Mouse (Mus musculus) right cerebral cortex, adult 18-20 months (tissue): Measurements from ENCODE around the gene Bnc2.

Experiments
- DNase-seq: peaks from one replicate; pipeline ENCODE4 v3.0.0; 2022; ENCODE audit warnings: mixed read lengths

Gene Bnc2

DNA sequence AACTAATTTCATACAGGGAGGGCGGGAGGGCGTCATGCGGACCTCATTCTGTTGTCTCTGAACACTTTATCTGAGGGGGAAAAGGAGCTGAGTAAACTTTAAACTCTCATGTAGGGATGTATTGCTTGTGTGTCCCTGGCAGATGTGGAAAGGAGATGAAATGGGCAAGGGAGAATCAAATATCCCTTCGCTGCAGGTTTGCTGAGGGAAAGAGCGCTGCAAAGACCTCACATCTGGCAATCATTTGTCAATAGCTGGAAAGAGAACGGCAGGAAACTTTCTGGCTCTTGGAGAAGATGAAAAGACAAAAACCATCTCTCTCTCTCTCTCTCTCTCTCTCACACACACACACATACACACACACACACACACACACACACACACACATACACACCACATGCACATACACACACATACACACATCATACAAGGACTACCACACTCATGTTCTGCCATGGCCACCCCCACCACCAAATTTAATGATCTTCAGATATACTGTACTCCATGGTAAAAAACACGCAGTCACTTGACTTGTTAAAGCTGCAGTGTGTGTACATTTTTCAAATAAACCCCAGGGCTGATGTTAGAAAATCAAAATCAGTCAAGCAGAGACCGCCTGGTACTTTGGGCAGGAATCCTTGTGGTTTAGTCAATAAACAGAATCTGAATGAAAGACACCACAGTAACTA is 172.3 kb downstream of the Bnc2 start:
- DNase-seq = no peak

DNA sequence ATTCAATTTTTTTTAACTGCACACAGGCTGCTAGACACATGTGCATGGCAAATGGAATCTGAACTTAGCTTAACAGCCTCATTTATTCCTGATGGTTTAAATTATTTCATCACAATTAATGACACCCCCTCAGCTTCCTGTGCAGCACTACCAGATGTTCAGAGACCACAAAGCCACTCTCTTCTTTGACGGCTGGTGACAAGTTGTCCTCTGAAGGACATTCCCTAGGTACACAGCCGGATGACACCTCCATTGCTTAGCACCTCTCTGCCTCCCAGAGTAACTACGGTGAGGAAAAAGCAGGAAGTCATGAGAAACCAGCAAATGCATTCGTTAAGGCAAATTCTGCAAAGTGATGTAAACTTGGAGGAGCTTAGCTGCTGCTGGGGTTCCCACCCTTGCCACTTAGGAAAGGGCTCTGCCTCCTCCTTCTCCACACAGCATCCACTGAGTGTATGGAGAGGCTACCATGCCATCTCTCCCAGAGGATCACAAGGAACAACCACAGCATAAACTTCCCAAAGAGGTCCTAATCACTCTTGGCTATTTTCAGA is 174.2 kb downstream of the Bnc2 start:
- no peak for DNase-seq

DNA sequence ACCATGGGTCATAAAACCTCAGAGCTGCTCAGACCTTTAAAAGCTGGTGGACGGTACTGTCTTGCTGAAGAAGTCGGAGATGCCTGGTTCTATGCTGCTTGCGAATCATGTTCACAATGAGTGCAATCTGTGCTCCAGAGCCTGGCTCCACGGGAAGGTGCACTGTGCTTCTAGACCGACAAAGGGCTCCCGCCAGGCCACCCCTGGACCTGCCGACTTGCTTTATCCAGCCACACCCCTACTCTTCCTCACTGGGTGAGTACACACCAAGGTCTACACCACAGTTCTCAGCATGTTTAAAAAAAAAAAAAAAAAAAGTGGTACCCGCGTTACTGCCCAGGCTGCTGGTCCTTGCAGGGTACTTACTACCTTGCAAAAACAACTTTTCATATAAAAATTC is 174.8 kb downstream of the Bnc2 start:
- no peak for DNase-seq

DNA sequence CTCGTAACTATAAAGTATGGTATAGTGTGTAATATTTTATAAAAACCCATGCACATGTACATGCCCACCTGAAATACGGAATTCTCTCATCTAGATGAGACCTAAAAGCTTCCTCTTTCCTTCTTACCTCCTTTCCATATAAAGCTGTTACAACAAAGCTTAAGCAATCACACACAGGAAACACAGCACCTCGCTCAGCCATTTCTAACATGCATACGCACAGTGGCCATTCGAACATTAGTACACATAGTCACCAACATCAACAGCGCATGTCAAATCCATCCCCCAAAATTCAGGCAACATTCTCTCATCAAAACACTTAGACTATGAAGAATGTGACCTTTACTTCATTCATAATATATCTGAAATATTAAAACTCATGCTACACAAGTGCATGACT is 176.6 kb downstream of the Bnc2 start:
- DNase-seq = no peak

DNA sequence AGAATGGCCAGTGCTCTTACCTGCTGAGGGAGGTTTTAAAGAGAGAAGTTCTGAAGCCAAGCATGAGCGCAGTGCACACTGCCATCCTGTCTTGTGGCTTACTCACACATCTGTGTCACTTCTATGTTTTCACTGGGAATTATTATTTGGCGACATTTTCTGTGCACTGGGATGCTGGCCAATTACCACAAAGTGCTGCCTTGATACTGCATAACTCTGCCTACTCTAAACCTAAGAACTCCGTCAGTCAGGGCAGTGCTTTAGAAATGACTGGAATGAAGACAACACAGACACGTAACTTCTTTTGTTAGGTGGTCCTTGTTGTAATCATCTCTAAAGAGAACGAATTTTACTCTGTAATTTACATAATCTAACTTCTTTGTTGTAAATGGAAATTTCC is 186.8 kb downstream of the Bnc2 start:
- DNase-seq = no peak

DNA sequence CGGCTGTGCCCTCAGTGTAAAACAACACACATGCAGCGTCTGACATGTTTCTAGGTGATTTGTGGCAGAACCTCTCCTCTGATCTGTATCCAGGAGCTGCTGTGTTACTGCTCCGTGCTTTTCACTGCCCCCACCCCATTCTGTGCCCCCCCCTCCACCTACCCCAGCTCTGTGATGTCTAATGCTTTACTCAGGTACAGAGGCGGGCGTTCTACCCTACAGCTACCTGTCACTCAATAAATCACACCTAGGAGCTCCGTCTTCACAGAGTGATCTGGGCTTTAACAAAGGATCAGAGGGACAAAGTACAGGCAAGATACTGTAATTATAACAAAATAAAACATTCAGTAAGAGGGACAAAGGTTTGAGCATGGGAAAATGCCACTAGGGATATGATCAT is 192.4 kb downstream of the Bnc2 start:
- no peak for DNase-seq

DNA sequence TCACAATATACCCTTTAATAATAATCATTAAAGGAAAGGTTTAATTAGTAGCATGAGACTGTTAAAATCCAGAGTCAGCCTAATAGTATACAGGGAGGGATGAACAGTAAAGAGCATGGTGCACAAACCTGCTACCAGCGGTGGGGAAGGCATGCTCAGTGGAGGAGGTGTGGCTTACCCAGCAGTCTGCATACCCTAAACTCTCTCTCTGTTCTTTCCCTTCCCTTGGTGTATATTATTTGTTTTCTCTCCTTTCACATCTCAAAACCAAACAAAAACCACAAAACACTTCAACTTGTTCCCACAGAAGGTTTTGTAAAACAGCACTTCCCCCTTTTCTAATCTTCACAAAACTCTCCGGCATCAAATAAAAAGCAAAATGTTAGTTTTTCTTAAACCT is 202.4 kb downstream of the Bnc2 start:
- no peak for DNase-seq

DNA sequence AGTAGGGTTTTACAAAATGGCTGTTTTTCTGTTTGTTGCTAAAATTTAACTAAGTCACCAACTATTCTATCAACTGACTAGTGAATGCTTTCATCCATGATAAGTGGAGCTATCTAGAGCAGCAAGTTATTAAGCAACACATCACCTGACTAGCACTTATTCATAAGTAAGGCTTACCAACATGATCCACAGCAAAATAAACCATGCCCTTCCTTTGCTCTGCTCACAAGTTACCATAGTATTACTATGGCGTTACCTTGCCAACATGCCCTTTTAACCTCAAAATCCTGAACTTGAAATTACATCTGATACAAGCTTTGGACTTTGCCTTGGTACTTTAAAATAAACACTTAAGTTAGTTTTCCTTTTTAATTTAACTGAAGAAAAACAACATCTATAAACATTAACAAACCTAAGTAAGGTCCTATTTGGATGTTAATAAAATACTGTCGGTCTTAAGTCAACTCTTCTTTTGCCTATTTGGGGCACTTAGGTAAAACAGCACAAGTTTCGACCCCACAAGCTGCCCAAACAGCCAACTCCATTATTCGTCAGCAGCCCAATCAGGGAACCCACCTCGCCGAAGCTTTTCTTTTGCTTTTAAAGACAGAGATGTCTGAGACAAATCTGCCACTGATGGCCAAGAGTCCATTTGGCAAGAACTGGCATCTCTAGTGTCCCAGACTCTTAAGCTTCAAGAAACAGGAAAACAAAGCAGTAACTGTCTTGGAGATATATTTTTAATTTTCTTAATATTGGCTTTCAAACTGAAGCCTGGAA is 204.8 kb downstream of the Bnc2 start:
- no peak for DNase-seq

DNA sequence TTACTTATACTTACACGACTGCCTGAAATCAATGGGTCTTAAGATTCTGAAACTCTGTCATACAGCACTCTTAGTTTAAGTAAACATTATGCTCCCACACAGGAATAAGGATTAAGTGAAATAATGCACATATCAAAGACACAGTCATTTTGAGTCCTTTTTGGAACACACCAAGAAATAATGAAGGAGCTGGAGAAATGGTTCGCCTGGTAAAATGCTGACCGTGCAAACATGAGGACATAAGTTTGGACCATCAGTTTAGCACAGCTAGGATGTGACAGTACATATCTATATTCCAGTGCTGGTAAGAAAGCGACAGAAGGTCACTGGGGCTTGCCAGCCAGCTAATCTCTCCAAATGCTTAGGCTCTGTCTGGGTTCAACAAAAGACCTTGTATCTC is 205.7 kb downstream of the Bnc2 start:
- no peak for DNase-seq

DNA sequence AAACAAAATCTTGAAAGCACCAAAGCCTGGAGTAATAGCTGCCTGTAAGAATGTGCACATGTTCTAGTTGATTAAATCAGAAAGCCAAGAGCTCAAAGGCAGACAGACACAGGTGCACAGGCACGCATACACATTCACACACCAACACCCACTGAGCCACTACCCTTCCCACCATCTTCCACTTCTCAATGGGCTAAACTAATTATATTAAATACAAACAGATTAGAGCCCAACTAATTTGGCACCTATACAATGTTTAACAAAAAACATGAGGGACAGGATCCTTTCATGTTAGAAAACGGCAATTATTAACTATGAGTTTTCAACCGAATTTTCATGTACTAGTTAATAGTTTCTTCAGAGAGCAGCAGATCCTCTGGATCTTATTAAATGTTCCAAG is 207.4 kb downstream of the Bnc2 start:
- no peak for DNase-seq

DNA sequence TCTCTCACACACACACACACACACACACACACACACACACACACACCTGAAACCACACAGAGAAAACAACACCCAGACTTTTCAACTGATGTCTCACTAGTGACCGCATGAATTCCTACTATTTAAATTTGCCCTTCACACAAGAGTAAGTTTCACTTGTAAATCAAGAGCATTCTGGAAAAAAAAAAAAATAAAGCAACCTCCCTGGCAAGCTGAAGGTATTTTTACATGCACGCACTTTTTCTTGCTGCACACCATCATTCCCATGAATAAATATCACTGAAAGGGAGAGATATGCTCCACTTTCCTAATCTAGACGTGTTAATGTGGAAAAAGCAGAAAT is 216.9 kb downstream of the Bnc2 start:
- DNase-seq = no peak

DNA sequence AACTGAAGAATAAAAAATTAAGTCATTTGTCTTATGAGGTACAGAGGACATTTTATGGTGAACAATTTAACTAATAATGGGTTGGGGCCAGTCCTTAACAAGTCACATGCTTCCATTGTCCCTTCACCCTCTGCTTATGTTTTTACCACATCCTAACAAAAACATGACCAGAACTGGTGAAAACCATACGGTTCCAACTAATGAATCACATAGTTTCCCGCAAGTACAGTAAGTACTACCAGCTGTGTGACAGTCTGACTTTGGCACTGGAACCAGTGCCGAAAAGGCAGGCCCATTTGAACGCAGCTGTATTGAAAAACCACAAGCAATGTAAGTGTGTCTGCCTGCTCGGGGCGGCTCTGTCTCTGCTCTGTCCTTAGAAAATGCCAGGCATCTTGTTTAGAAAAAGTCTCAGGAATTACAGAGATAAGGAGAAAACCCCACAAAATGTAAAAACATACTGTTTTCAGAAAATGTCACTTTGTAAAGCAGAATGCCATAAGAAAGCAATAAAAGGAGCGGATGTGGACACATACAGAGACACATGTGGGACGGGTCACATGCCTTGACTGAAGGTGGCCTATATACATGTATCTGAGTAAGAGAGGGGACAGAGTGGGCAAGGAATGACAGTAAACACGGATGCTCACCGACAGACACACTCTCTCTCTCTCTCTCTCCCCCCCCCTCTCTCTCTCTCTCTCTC is 217.4 kb downstream of the Bnc2 start:
- no peak for DNase-seq

DNA sequence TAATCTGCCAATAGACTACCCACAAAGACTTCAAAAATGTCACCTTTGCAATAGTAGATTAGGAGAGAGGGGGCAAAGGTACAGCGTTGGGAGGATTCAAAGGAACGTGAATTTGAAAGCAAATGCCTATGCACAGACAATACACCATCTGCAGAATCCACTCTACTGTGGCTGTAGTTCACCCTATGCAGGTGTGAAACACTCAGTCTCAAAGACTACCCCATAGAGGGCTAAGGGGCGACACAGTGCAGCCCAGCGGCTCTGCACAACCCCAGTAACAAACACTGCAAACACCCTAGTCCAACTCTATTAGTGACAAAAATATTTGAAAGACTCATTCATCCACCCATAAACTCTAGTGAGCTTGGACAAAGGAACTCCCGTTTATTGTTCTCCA is 218.2 kb downstream of the Bnc2 start:
- DNase-seq = no peak

DNA sequence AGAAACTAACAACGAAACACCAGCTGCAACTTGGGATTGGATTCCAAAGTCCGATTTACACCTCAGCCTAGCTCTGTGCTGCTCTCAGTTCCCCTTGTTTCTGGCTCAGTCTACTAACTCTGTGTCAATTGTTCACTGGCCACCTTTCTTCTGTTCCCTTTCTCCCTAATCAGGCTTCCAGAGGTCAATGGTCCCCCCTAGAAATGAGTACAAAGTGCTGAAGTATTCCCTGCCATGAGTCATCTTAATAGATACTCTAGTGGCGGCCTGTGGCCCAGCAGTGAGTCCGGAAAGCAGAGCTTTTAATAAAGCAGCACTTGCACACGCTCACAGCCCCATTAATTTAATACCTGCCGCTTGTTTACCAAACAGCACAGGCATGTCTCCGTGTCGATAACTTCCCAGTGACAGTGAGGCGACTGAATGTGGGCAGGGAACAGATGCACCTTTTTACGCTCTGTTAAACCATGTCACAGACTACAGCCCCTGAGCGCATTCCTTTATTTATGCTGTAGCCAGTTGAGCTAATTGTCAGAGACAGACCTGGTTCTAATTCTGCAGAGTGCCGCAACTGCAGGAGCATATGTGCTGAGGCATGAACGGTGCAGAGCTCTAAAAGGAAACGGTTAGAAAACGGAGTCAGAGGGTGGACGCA is 218.8 kb downstream of the Bnc2 start:
- no peak for DNase-seq

DNA sequence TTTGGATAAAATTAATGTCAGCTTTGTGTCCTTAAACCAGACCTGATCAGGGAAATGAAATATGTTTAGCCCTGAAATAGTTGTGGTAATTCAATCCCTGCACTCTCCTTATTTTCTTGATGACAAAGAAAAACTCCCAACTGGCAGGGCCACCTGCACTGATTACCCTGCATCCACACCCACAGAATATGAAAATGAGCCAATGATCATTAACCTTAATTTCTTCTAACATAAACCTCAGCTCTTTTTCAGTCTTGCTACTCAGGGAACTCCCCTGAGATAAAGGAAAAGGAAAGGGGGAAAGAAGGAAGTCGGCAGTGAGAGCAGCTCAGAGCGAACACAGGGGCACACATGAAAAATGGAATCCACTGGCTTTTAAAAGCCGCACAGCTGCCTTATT is 220.6 kb downstream of the Bnc2 start:
- no peak for DNase-seq

DNA sequence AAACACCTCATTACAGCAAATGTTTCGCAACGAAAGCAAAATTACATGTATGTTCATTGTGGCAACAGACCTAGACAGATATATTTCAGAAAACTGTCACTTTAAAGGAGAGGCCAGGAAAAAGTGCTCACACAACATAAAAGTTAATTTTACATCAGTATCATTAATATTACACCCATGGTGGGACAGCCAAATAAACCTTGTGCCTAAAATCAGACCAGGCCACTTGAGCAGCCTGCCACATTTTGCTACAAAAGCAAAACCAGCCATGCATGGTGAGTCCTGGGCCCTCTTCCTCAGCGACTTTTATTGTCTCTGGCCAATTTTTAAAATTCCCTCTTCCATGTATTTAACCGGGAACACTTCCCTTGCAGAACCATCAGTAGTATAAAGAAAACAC is 221.5 kb downstream of the Bnc2 start:
- no peak for DNase-seq

DNA sequence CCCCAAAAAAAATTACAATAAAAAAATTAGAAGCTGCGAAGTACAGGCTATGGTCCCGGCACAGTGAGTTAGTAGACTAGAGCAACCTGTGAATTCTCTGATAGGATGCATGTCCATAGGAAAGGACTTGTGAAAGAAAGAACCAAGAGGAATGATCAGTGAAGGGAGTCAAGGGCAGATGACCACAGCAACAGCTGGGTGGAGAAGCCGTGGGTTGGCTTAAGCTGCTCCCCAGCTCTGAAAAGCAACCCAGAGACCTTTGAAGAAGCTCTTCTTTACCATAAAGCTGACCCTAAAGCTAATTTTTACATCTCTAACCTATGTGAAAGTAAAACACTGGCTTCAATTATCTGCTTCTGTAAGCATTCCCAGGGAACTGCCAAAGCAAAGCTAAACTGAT is 222.4 kb downstream of the Bnc2 start:
- DNase-seq = no peak

DNA sequence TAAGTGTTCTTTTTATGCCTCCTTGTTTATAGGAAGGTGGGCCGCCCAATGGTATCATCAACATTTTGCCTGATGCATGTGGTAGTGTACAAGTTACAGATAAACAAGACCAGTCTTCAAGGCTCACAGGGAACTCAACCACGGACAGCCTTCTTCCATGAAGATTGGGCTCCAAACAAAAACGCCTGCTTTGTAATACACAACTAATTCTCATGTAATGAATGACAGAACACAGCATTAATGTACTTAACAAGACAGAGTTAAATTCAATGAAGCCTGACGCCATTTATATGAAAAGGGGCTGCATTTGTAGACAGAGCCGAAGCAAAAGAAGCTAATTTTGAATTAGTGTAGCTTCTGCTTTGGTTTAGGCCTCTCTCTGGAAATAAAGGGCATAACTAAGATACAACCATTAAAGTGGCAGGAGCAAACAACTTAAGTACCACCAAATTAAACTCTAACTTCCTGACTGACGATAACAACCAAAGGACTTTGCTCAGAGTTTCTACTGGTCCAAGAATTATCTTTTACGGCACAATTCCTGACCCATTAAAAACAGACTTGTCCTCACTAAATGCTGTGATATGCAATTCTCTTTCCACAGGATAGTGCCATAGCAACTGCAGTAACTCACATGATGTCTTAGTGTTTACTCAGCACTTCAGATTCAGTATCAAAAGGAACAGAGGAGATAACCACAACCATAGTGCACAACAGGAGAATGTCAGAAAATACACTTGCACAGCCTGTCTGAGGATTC is 225.6 kb downstream of the Bnc2 start:
- DNase-seq = no peak

DNA sequence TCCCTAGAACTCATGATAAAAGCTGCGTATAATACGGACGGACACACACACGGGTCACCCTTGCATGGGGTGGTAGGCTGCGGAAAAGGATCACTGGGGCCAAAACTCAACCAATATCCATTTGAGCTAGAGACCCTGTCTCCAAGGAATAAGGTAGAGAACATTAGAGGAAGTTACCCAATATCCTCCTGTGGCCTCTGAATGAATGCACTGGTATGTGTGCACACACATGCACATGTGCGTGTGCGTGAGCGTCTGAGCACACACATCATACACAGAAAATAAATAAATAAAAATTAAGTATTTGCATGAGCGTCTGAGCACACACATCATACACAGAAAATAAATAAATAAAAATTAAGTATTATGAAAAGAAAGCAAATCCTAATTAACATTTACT is 241.8 kb downstream of the Bnc2 start:
- DNase-seq = no peak

DNA sequence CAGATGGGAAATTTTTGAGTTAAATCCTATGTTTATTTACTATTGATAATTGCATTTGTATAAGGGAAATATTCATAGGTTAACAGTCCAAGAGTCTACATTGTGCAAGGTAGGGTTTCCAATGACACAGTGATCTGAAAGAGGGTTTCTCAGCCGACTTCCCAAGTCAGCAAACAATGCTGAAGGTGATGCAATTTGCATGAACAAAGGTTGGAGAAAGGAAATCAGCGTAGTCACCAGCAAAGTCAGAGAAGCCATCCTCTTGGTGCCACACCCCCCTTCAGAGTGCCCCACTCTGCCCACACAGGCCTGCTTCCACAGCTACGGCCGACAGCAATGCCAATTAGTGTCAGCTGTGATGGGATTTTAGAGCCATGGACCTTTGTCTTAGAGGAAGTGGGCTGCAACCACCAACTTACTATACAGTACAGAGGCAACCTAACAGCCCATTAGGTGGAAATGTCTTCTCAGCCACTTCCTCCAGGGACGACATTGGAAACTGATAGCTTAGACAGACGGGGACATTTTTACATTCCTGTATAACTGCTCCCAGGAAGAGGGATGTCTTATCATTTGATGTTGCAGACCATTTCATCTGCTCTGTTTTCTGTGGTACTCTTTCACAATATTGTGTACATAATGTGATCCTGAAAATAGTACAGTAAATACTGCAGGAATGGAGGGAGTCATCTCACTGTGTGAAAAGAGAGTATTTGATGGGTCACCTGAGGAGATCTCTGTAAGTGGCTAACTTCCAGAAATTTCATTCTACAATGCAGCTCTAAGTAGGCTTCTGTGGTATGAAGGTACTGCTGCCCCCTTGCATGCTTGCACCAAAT is 243.2 kb downstream of the Bnc2 start:
- no peak for DNase-seq

DNA sequence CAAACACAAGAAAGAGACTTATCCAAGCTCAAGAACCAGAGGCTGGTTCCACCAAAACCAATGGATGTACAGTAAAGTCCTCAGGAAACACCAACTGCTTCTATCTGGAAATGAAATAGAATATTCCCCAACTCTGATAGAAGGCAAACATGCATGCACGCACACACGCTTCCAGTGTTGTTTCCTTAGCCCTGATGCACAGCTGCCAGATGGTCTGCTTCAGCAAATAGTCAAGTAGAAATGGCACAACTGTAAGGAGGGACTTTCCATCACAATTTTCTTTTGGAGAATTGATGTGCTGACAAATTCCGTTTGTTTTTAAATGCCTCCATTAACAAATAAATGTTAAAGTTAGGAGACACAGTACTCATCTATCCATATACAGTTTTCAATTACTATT is 247.1 kb downstream of the Bnc2 start:
- no peak for DNase-seq

DNA sequence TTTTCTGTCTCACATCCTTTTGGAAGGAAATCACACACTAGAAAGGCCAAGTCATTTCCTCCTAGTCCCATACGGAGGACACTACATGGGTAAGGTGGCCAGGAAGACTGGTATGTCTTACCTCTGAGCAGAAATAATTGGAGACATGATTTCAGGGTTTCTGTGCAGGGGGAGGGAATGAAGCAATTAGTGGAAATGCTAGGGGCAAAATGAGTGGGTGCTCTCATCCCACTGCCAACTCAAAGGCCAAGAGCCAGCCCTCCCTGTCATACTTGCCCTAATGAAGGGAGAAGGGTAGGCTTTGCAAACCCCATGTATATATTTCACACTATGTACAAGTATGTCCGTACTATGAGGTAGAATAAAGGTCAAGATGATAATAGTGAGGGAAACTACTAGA is 263.6 kb downstream of the Bnc2 start:
- DNase-seq = no peak
